Mouse (Mus musculus) gastrocnemius, adult 2 months (tissue): ENCODE measurements at regions not wholly inside any gene's neighbourhood (a gene's known extent, or its start where the extent isn't known, plus 50 kb on each side); places are given as distances from the start of the nearest gene placed in this dataset.

Experiments used
- DNase-seq: peaks from one replicate; pipeline ENCODE4 v3.0.0; 2022
- H3K27ac ChIP-seq: fragments of 200-600 bp; 2 replicates; pipeline ENCODE4 v1.8.1; 2022; ENCODE audit warnings: mild to moderate bottlenecking
- H3K4me3 ChIP-seq: fragments of 200-600 bp; 2 replicates; pipeline ENCODE4 v1.8.1; 2022; ENCODE audit warnings: mild to moderate bottlenecking, moderate library complexity
- CTCF ChIP-seq: fragments of 200-600 bp; IDR thresholded peaks from 2 replicates; pipeline ENCODE4 v1.8.1; 2022; ENCODE audit warnings: antibody characterized with exemption, mild to moderate bottlenecking, moderate library complexity
- intact Hi-C: fragments of 180-260 bp; cut with DNase I; formaldehyde crosslinking; loops from one replicate; pipeline ENCODE4 v1.15.1; 2025

DNA sequence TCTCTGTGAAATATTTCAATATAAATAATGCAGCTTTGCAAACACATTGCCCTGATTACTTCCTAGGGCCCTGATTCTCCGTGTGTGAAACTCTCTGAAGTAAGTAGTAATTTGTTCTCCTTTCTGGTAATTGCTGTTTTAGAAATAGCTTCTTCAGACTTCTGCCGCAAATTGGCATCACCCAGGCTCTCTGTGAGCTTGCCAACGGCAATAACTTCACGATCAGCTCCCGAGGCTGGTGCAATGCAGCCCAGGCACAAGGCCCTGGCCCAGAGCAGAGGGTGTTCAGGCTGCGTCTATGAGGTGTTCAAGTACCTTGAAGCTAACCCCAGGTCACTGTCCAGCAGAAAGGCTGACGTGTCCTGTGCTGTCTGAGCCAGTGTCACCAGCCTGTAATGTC, 310.8 kb upstream of the Kcnab2 start:
- H3K4me3 ChIP-seq = no peak overlapping the region
- no peak for DNase-seq
- intact Hi-C loops = no loop called here

GRCm38 (mm10) chr4:152784972-152785371, 307.3 kb upstream of the Kcnab2 start:
- DNase-seq = no peak
- H3K4me3 ChIP-seq = no peak overlapping the region
- no peak overlapping the region for H3K27ac ChIP-seq
- TF ChIP-seq CTCF = no peak
- intact Hi-C loops = no loop called here

More for the DNA sequence above, 310.8 kb upstream of the Kcnab2 start:
- no peak overlapping the region for H3K27ac ChIP-seq
- no peak for TF ChIP-seq CTCF

DNA sequence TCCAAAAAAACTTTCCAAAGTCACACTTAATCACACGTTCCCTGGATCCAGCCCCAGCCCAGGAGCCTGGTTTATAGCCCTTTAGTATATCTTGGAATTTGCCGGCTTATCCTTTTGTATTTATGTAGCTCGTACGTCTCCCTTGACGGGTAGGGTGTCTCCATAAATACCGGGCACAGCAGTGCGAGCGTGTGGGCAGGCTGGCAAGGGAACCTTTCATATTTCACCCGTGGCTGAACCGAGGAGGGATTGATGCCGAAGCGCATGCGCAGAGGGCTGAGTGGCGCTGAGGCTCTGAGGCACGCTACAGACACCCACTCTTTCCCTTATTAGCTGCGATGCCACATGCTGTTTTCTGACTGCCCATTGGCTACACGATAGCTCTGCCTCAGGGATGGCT, 301.9 kb upstream of the Kcnab2 start:
- no peak for DNase-seq
- no peak overlapping the region for H3K4me3 ChIP-seq
- TF ChIP-seq CTCF = no peak
- intact Hi-C loops = no loop called here
- H3K27ac ChIP-seq = no peak overlapping the region

GRCm38 (mm10) chr4:152775801-152776200, 298.1 kb upstream of the Kcnab2 start:
- H3K4me3 ChIP-seq = no peak overlapping the region
- TF ChIP-seq CTCF = no peak
- no peak for DNase-seq
- intact Hi-C loops = no loop called here
- H3K27ac ChIP-seq = no peak overlapping the region

GRCm38 (mm10) chr4:152771386-152771785, 293.7 kb upstream of the Kcnab2 start:
- Histone ChIP-seq H3K27ac (no peak overlapping the region), H3K4me3 (no peak overlapping the region)
- TF ChIP-seq CTCF = no peak
- no peak for DNase-seq
- intact Hi-C loops = no loop called here

DNA sequence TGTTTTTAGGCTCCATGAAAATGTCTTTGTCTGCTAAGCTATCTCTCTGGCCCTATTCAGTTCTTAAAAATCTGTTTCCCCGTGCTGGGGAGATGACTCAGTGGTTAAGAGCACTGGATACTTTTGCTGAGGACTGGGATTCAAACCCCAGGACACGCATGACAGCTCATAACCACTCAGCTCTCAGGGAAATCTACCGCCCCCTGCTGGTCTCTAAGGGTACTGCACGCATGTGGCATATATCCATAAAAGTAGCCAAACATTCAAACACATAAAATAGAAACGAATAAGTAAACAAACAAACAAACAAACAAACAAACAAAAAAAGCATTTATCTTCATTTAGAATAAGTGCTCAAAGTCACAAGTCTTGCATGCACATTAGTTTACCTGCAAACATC, 289.7 kb upstream of the Kcnab2 start:
- intact Hi-C loops = no loop called here
- peak; percentile 48 for TF ChIP-seq CTCF
- no peak for DNase-seq
- no peak overlapping the region for H3K27ac ChIP-seq
- no peak overlapping the region for H3K4me3 ChIP-seq

- no peak overlapping the region for H3K4me3 ChIP-seq
- intact Hi-C loops = no loop called here
- no peak for TF ChIP-seq CTCF
- no peak for DNase-seq
- H3K27ac ChIP-seq = no peak overlapping the region
Measured at GRCm38 (mm10) chr4:152763116-152763515, 285.4 kb upstream of the Kcnab2 start.

DNA sequence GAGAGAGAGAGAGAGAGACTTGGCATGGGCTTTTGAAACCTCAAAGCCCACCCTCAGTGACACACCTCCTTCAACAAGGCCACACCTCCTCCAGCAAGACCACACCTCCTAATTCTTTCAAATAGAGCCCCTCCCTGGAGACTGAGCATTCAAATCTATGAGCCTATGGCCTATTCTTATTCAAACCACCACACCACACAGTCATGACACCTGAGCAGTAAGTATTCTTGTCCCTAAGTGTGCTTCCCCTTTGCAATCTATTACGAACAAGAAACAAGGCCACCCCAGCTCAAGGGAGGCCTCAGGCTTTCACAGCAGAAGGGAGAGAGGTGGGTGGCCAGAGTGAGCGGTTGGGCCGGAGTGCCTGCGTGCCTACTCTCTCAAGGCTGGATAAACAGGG, 284.9 kb upstream of the Kcnab2 start:
- no peak for TF ChIP-seq CTCF
- H3K4me3 ChIP-seq = no peak overlapping the region
- intact Hi-C loops = no loop called here
- no peak for DNase-seq
- H3K27ac ChIP-seq = no peak overlapping the region

DNA sequence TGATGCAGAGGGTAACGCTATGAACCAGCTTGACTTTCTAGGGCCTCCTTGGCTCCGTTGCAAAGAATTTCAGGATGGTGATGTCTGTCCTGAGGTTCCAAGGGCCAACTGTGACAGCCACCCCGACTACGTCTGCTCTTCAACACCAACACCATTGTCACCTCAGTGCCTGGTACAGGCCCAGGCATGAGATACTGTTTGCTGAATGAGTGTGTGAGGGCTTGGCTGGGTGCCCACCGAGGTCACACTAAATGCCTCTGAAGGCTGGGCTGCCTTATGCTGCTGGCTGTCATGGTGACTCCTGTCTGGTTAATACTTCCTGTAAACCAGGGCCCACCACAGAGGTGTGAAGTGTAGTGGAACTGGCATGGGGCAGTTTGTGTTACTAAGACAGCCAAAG, 279.5 kb upstream of the Kcnab2 start:
- no peak overlapping the region for H3K27ac ChIP-seq
- TF ChIP-seq CTCF = no peak
- DNase-seq = no peak
- intact Hi-C loops = no loop called here
- no peak overlapping the region for H3K4me3 ChIP-seq

GRCm38 (mm10) chr4:152756535-152756934, 278.9 kb upstream of the Kcnab2 start:
- Histone ChIP-seq H3K27ac (no peak overlapping the region), H3K4me3 (no peak overlapping the region)
- intact Hi-C loops = no loop called here
- no peak for DNase-seq
- no peak for TF ChIP-seq CTCF

DNA sequence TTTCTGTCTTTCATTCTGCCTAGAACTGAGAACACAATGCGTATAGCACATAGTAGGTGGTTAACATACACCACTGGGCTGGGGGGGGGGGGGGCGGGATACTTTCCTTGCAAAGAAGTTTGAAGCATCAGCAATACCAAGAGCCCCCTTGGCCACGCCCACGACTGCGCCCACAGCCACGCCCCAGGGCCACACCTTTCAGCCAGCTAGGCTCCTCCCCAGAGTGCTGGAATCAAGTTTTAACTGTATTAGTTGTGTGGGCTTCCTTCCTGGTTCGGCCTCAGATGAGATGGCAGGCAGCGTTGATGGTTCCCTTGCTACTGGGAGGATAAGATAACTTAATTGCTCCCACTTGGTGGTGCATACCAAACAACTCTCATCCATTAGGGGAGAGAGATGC, 278.1 kb upstream of the Kcnab2 start:
- TF ChIP-seq CTCF = no peak
- intact Hi-C loops = no loop called here
- no peak for DNase-seq

DNA sequence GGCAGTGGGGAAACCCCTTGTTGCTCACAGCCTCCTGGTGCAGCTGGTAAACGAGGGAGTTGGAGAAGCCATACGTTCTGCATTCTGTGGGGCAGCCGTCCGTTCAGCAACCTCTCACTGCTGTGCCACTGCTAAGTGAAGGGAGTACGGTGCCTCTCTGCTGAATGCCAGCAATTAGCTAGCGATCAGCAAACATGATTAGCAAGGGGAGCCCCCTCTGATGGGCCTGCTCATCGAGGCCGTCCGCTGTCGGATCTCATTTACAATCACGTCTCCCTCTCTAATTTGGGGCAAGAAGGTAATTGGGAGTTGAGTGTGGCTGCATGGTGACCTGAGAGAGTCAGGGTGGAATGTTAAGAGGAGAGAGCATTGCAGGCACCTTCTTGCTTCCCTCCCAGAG, 266.7 kb upstream of the Kcnab2 start:
- TF ChIP-seq CTCF = no peak
- no peak for DNase-seq
- intact Hi-C loops = no loop called here
- Histone ChIP-seq H3K27ac (no peak overlapping the region), H3K4me3 (no peak overlapping the region)

More for the DNA sequence above, 278.1 kb upstream of the Kcnab2 start:
- Histone ChIP-seq H3K27ac (no peak overlapping the region), H3K4me3 (no peak overlapping the region)

GRCm38 (mm10) chr4:152733017-152733416, 255.3 kb upstream of the Kcnab2 start:
- Histone ChIP-seq H3K27ac (no peak overlapping the region), H3K4me3 (no peak overlapping the region)
- intact Hi-C loops = no loop called here
- DNase-seq = no peak
- no peak for TF ChIP-seq CTCF

DNA sequence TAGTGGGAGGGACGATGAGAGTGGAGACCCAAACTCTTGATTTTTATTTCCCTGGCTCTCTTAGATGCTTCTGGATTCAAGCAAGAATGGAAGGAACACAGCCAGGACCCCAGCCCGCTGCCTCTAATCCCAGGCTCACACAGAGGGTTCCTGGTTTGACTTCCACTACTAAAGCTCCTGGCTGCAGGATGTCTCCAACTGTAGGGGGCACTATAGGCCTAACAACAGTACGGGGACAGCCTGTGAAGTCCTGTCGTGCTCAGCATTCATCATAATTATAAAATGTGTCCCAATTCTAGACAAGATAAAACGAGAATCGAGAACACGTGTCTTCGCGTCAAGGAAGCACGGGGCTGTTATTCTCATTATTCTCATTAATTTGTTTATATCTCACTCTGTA, 254.3 kb upstream of the Kcnab2 start:
- peak; percentile 28; the same call in 1 of the 2 replicates for TF ChIP-seq CTCF
- H3K4me3 ChIP-seq = no peak overlapping the region
- no peak for DNase-seq
- no peak overlapping the region for H3K27ac ChIP-seq
- intact Hi-C loops = no loop called here
